Mouse (Mus musculus): ENCODE measurements around the gene Gpt2. TPM values are rescaled to one million over a fixed set of nuclear protein-coding genes. Genes with fewer than 3 reads are reported as not detected.

The Gpt2 gene
- 1.1 and 3.7 TPM in 2 replicates for total RNA-seq (2017)

DNA sequence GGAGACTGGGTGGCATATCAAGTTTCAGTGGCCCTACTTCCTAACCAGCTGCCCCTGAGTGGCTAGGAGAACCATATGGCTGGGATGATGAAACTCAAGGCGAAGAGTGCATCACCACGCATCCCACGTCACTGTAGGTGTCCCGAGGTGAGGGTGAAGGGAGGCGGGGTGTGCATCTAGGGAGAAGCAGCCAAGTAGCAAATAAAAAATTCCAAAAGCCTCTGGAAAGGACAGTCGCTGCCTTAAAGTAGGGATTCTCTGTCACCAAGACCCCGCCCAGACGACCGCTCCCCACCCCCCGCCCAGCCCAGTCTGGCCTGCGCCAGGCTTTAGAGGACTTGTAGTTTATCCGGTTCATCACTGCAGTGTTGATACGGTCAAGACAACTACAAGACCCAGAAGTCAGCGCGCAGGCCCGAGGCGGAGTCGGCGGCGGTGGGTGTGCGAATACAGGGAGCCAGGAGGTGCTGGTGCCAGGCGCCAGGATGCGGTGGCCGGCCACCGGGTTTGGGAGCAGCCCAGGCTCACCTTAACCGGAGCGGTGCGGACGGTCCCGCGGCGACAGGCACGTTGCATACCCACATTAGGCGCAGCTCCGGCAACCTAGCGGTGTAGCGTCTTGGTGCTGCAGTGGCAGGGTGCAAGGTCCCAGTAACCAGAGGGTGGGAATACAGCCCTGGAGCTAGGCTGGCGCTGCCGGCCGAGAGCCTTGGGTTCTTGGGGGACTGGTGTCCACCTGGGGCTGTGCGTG is at the start of gene Gpt2:
TSS of gene Gpt2 (plus strand) at position 452 of the 751 bp plus-strand sequence.
- peak; percentile 99 for ATAC-seq (replicated peaks; ENCODE audit: low read depth, poor library complexity, severe bottlenecking)

DNA sequence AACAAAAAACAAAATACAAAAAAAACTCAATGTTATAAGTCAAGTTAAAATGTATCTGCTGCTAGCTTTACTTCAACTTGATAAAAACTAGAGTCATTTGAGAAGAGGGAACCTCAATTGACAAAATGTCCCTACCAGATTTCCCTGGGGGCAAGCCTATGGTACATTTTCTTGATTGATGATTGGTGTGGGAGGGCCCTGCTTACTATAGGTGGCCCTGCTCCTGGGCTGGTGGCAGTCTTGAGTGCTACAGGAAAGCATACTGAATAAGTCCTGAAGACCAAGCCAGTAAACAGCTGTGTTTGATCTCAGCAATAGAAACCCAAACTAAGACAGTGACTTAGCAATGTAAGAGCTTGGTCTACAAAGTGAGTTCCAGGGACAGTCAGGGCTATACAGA is 48.3 kb upstream of the Gpt2 start:
- ATAC-seq (replicated peaks; ENCODE audit: low read depth, poor library complexity, severe bottlenecking) = no peak

DNA sequence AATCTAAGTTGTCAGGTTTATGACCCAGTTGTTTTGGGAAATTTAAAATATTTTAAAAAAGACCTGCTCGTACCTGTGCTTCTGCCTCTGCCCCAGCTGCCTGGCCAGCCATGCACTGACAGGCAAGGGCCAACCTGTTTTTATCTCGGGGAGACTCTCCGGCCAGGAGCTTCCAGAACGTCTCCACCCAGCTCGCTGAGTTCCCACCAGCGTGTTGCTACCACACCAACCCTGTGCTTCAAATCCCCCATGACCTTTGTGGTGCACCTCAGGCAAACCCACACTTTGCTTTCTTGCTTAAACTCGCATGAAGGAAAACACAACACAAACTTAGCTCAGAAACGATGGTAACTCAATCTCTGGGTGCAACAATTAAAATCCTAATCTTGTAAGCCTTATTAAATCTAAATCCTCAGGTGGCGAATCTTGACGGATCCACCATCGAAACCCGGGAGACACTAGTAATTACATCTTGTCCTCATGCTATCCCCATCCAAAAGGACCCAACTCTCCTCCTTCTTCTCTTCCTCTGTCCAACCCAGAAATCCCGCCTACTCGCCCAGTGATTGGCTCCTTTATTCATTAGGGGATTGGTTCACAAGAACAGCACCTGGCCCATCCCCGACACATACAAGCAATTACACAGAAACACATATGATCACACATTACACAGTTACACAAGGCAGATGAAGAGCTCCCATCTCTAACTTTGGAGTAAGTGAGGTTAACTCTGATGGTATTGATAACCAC is 46.3 kb upstream of the Gpt2 start:
- ATAC-seq (replicated peaks; ENCODE audit: low read depth, poor library complexity, severe bottlenecking) = no peak

DNA sequence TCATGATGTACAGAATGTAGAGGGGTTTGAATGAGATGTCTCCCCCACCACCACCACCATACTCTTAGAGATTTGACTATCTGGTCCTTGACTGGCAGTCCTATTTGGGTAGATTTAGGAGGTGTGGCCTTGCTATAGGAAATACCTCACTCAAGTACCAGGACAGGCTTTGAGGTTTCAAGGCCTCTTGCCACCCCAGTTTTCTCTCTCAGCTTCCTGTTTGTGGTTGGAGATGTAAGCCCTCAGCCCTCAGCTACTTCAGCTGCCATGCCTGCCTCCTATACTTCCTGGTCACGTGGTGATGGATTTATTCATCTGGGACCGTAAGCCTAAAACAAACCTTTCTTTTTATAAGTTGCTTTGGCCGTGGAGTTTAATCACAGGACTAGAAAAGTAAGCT is 42.0 kb upstream of the Gpt2 start:
- ATAC-seq (replicated peaks; ENCODE audit: low read depth, poor library complexity, severe bottlenecking) = peak; percentile 62

DNA sequence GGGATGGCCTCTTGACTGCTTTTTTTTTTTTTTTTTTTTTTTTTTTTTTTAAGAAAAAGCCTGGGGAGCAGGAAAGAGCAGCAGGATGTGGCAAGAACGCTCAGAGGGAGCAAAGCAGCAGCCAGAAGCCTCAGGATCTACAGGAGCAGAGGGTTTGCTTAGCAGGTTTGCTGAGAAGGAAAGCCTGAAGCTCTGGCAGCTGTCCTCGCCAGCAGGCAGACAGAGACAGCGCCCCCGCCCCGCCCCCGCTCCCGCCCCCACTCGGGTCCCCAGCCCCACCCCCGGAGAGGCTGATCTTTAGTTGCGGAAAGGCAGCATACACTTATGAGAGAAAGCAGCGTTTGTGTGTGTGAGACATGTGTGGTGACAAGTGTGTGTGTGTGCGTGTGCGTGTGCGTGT is 40.0 kb upstream of the Gpt2 start:
- peak; percentile 57 for ATAC-seq (replicated peaks; ENCODE audit: low read depth, poor library complexity, severe bottlenecking)

DNA sequence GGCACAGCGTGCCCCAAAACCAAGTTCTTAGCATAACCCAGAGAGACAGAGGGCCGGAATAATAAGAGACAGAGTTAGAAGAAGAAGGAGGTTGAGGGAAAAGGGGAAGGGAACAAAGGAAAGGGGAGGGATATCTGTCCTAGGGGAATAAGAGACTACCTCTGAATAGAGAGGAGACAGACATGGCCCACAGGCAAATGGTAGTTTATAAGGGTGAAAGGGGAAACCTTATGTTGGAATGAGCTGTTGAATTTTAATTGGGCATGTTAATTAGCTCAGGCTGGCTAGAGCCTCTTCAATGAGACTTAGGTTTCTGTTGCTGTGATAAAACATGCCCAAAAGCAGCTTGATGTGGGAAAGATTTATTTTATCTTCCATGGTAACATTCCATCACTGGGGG is 39.1 kb upstream of the Gpt2 start:
- no peak for ATAC-seq (replicated peaks; ENCODE audit: low read depth, poor library complexity, severe bottlenecking)

DNA sequence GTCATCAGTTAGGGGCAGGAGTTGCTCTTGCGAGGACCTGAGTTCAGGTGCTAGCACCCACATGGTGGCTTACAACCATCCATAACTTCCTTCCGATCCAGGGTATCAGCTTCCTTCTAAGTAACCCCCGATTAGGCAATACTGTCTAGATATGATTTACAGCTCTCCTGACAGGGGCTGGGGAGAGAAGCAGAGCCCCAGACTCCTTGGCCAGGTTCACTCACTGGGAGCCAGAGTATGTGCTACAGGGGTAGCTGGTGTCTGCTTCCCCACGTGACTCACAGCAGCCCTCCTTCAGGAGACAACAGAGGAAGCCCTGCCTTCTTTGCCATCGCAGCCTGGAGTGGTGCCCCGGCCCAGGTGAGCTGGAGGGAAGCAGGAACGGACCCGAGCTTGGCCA is 37.6 kb upstream of the Gpt2 start:
- no peak for ATAC-seq (replicated peaks; ENCODE audit: low read depth, poor library complexity, severe bottlenecking)

DNA sequence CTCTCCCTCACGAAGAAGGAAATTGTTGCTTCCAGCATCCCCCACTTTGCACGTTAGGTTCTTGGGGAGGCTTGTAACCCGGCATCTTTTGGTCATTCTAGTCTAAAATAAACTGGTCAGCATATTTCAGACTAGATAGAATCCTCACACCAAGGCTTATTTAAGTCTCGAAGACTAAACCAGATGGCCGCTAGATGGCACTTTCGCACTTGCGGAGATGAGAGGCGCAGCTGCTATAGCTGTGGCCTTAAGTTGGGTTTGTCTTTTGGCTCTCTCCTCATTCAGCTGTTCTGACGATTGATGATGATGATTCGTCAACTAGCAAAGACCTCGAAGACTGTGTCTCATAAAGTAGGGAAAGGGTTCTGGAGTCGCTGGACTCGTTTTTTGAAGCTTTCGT is 35.8 kb upstream of the Gpt2 start:
- peak; percentile 64 for ATAC-seq (replicated peaks; ENCODE audit: low read depth, poor library complexity, severe bottlenecking)

DNA sequence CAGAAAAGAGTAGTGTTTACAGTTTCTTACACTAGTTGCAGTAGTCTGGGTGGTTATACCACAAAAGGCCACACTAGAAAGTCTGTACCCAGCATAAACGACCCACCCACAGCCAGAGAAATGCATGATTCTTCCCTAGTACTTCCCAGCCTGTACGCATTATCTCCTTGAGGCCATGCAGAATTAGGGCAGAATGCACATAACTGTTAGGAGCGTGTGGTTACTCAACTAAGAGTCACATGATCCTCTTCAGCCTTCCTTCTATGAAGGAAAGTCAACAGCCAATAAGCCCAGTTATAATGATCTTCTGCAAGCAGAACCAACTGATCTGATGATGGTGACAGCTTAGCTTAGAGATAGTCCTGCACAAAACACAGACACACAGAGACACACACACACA is 32.8 kb upstream of the Gpt2 start:
- ATAC-seq (replicated peaks; ENCODE audit: low read depth, poor library complexity, severe bottlenecking) = peak; percentile 39; the same call in 1 of the 2 replicates

DNA sequence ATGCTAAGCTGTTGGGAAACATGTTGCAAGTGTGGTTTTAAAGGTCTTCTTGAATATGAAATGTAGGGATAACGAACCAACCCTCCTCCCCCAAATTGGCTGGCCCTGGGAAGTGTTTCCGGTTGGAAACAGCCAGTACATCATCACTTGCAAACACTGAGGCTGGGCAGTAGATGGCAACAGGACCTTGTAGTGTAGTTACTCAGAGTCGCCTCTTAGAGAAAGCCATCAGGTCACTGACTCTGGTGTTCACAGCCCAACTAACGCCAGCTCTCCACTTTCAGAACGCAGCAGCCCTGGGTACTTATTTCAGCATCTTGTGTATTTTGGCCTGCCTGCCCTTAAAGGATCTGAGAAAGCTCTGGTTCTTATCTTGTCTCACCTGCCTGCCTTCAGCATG is 31.6 kb upstream of the Gpt2 start:
- no peak for ATAC-seq (replicated peaks; ENCODE audit: low read depth, poor library complexity, severe bottlenecking)

DNA sequence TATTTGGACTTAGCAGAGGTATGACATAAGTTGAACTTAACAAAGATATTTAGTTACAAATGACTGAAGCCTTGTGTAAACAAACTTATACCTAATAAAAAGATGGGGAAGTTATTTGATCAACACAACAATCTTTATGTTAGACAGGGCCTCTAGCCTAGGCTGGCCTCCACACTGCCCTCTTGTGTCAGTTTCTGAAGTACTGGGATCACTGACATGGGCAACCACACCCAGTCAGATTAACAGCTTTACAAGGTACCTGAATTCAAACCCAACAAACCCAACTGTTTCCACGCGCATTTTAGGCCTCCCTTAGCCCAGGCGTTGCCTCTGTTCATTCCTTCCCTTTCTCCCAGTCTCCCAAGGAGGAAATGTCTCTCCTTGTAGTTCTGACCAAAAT is 31.0 kb upstream of the Gpt2 start:
- ATAC-seq (replicated peaks; ENCODE audit: low read depth, poor library complexity, severe bottlenecking) = peak; percentile 73

DNA sequence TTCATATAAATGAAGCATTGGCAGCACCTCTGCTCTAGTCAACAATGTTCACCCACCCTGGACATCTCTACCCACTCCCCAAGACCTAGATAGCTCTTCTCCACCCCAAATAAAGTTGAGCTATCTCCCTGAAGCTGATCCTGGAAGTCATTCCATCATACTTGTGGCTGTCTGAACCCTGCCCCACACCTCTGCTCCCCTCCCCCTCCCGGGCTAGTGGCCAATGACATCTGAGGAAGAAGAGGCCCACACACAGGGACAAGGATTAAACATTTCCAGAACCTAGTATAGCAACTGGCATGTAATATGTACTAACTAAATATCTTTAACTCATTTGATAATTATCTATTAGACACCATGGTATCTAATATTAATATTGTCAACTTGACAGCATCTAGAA is 29.9 kb upstream of the Gpt2 start:
- ATAC-seq (replicated peaks; ENCODE audit: low read depth, poor library complexity, severe bottlenecking) = no peak

DNA sequence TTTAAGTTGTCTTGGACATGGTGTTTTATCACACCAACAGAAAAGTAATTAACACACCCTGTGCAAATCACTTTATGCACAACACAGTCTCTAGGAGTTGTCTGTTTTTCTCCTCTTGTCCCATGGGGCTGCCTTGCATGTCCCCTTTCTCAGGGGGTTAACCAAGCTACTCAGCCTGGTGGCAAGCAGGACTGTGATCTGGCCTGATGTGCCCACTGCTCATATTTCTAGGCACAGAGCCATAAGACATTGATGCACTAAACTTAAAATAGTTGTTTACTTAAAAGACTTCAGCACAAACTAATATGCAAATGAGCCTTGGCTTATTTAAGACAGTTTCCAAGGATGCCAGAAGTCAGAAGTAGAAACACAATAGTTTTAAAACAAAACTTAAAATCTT is 28.1 kb upstream of the Gpt2 start:
- no peak for ATAC-seq (replicated peaks; ENCODE audit: low read depth, poor library complexity, severe bottlenecking)

DNA sequence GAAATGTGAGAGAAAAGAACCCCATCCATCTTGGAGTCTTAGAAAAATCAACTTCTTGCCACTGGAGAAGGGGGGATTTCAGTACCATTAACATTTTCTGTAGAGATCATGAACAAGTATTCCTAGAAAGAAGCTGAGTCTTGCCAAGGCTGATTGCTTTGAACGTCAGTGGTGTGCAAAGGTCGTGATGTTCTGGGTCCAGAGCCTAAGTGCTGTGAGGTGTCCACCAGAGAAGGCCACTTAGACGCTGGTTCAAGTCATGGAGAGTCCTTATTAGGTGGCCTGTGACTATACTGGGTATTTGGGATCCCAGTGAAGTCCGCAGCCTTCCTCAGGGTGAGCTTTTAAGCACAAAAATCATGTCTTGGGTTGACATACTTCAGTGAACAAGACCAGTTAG is 26.3 kb upstream of the Gpt2 start:
- no peak for ATAC-seq (replicated peaks; ENCODE audit: low read depth, poor library complexity, severe bottlenecking)

DNA sequence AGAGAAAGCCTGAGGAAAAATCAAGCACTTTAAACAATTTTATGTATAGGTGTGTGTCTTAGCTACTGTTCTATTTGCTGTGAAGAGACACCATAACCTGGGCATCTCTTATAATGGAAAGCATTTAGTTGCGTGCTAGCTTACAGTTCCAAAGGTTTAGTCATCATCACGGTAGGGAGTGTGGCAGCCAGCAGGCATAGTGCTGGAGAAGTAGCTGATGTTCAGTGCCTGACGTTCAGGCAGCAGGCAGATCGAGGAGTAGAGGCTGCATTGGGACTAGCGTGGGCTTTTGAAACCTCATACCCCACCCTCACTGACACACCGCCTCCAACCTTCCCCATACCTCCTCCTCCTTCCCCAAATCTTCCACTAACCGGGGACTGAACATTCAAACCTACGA is 21.6 kb upstream of the Gpt2 start:
- no peak for ATAC-seq (replicated peaks; ENCODE audit: low read depth, poor library complexity, severe bottlenecking)

DNA sequence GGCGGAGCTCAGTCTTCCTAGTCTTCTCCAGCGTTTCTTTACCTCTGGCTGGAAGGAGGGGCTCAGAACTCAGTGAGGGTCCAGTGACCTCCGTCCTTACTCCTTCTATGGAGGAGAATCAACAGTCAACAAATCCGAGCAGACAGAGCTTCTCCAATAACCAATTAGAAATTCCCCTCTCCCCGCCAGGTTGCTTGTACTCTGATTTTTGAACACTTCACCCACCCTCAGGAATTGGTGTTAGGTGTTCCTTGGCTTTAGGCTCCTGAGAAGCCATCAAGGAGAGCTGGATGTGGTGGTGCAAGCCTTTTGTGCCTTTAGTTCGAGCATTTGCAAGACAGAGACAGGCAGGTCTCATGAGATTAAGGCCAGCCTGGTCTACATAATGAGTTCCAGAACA is 19.6 kb upstream of the Gpt2 start:
- ATAC-seq (replicated peaks; ENCODE audit: low read depth, poor library complexity, severe bottlenecking) = no peak

DNA sequence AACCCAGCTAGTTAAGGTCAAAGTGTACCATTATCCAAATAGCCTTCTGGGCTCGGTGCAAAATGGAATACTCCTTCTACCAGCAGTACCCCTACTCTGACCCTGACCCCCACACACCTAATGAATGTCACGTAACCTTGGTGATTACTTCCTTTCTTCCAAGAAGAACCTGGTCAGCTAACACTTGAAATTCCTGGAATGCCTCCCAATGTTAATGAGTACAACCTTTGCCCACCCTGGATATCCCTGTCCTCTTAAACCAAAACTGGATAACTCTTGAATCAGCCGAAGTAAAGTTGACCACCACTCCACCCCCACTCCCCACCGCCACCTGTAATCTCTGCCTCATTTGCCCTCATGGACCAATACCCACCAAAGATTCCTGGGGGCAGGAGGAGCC is 19.1 kb upstream of the Gpt2 start:
- ATAC-seq (replicated peaks; ENCODE audit: low read depth, poor library complexity, severe bottlenecking) = no peak

DNA sequence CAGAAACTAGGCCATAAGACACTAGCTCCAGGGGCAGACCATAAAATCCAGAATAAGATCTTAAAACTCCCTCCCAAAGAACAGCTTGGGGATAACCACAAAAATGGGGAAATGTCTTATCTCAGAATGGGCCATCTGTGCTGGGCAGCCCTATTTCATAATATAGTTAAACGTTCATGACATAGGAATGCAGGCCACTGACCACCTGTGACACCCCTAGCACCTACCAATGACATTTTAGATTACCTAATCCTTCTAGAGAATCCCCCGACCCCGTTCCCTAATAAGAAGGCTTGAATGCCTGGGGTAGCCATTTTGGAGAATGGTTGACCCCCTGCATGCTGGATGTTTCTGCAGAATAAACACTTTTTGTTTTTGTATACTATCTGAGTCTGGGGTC is 17.5 kb upstream of the Gpt2 start:
- ATAC-seq (replicated peaks; ENCODE audit: low read depth, poor library complexity, severe bottlenecking) = 0 out of 2 replicates have a peak, but pooled peaks have one; percentile 22

DNA sequence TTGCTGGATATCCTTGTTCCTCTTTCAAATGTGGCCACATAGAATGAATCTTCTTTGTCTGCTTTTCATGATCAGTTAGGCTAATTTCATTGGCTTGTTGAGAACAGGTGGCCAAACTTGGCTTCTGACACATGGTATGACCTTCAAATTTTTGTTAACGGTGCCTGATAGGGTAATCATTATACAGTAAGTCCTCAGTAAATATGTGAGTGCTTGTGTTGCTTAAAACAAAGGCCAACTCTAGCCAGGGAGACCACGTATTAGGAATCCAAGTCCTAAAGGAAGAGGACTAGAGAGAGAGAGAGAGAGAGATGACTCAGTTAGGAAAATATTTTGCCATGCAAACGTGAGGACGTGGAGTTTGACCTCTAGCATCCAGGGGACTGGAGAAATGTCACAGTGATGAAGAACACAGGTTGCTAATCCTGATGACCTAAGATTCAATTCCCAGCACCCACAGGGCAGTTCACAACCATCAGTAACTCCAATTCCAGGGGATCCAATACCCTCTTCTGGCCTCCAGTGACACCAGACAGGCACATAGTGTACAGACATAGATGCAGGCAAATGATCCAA is 15.3 kb upstream of the Gpt2 start:
- 0 out of 2 replicates have a peak, but pooled peaks have one; percentile 28 for ATAC-seq (replicated peaks; ENCODE audit: low read depth, poor library complexity, severe bottlenecking)

DNA sequence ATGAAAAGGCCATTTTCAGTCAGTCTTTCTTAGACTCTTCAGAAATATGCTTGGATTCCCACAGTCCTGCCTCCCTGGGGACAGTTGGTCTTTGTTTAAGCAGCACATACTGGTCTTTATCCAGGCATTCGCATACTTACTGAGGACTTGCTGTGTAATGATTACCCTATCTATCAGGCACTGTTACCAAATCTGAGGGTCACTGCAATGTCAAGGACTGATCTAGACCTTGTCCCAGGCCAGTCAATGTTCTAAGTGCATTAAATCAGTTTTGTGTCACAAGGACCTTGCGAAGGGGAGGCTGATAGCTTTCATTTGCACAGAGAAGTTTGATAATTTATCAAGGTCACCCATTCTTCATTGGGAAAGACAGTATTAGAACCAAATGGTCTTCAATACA is 14.0 kb upstream of the Gpt2 start:
- ATAC-seq (replicated peaks; ENCODE audit: low read depth, poor library complexity, severe bottlenecking) = no peak

DNA sequence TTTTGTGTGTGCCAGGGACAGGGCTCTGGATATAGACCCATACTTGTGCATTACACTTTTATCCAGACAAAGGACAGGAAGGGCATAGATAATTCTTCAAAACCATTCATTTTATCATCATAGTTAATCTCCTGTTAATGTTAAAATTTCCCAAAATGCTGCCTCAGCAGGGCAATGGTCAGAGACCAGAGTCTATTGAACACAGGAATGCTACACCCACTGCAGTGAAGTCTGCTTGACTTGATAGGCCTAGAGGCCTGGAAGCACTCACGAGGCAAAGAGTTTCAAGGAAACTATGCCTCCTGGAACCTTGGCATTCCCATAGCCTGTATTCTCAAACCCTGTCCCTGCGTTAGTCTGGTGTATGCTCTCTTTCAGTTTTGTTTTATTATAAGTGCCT is 12.7 kb upstream of the Gpt2 start:
- ATAC-seq (replicated peaks; ENCODE audit: low read depth, poor library complexity, severe bottlenecking) = no peak

Data from common myeloid progenitor, adult 5-6 weeks (primary cell).